Mouse (Mus musculus) lung, embryonic 16.5 days (tissue): ENCODE results near the gene Atp11a. TPM values are rescaled to one million over a fixed set of nuclear protein-coding genes. Genes with fewer than 3 reads are reported as not detected.

Source experiments
- ATAC-seq: fragments of 200-750 bp; cut with Nextera tagmentation; 2 replicates; pipeline ENCODE4 v1.8.0; 2017; ENCODE audit warnings: low read depth, mild to moderate bottlenecking, moderate library complexity
- H3K27ac ChIP-seq: fragments of 300-500 bp; sonication (generic); 2 replicates; pipeline ENCODE4 v1.5.1; 2014; ENCODE audit warnings: mild to moderate bottlenecking, control low read depth, low read length
- H3K27me3 ChIP-seq: fragments of 300-500 bp; sonication (generic); 2 replicates; pipeline ENCODE4 v1.6.1; 2014; ENCODE audit warnings: low read depth, low read length, mixed read lengths; ENCODE audit not compliant: control insufficient read depth, insufficient read depth
- H3K36me3 ChIP-seq: fragments of 300-500 bp; sonication (generic); 2 replicates; pipeline ENCODE4 v1.6.1; 2014; ENCODE audit warnings: low read length; ENCODE audit not compliant: control insufficient read depth, insufficient read depth
- H3K4me1 ChIP-seq: fragments of 300-500 bp; sonication (generic); replicated peaks from 2 replicates; pipeline ENCODE4 v1.6.1; 2014; ENCODE audit warnings: low read length, mixed read lengths; ENCODE audit not compliant: control insufficient read depth, insufficient read depth
- H3K4me2 ChIP-seq: fragments of 300-500 bp; sonication (generic); 2 replicates; pipeline ENCODE4 v1.6.1; 2014; ENCODE audit warnings: low read depth, low read length, control low read depth
- H3K4me3 ChIP-seq: fragments of 300-500 bp; sonication (generic); 2 replicates; pipeline ENCODE4 v1.5.1; 2014; ENCODE audit warnings: mild to moderate bottlenecking, low read length, control low read depth
- H3K9ac ChIP-seq: fragments of 300-500 bp; sonication (generic); 2 replicates; pipeline ENCODE4 v1.6.1; 2014; ENCODE audit warnings: low read length, control low read depth
- H3K9me3 ChIP-seq: fragments of 300-500 bp; sonication (generic); 2 replicates; pipeline ENCODE4 v1.6.1; 2016; ENCODE audit warnings: low read length; ENCODE audit not compliant: control insufficient read depth
- WGBS: fragments of 180-500 bp; shearing (Covaris S2); extraction: QIAGEN DNeasy Blood & Tissue Kit; methylation state at CpG from one replicate; pipeline ENCODE4 v1.1.7; 2014; 5-methylcytosine and 5-hydroxymethylcytosine counted together
- polyA plus RNA-seq: library from polyadenylated mRNA; unstranded; fragments of >200 nt; fragmentation: Nextera tagmentation; extraction: Ambion mirVana; gene quantifications from 2 replicates; pipeline ENCODE4 v1.2.1, GENCODE M21; 2015

Gene Atp11a
- polyA plus RNA-seq, 1 experiment from 2014 or later, result 15.7 TPM

DNA sequence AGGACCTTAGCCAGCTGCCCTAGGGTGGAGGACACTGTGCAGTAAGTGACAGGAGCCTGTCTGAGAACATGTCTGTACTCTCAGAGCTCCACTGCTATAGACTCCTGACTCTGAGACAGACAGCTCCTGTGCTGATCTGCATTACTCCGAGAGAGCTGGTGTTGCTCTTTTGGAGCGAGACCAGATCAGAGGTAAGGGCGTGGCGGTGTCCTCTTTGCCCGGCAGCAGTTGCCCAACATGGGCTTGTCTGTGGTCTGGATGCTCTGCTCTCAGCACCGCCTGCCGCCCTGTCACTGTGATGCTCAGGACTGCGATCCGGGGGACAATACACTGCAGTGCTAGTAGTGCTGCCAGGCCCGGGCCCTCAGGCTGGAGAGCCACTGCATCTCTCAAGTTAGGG, 19.4 kb downstream of the Atp11a start:
- no peaks in the 10 kb centered on the region for H3K9me3 ChIP-seq
- no peak overlapping the region for H3K4me2 ChIP-seq
- no peak overlapping the region for H3K4me3 ChIP-seq
- H3K9ac ChIP-seq, result 0 out of 2 replicates have a peak overlapping the region, but pooled peaks have one; percentile 7
- peaks cover 36% of the 10 kb centered on the region for H3K4me1 ChIP-seq
- peak overlapping the region; percentile 20; the same call in 1 of the 2 replicates for H3K27ac ChIP-seq
- no peaks in the 10 kb centered on the region for H3K27me3 ChIP-seq
- ATAC-seq, result no peak
- no peaks in the 10 kb centered on the region for H3K36me3 ChIP-seq
- WGBS, result 71% methylated on average over 10 of the region's 10 CpGs

DNA sequence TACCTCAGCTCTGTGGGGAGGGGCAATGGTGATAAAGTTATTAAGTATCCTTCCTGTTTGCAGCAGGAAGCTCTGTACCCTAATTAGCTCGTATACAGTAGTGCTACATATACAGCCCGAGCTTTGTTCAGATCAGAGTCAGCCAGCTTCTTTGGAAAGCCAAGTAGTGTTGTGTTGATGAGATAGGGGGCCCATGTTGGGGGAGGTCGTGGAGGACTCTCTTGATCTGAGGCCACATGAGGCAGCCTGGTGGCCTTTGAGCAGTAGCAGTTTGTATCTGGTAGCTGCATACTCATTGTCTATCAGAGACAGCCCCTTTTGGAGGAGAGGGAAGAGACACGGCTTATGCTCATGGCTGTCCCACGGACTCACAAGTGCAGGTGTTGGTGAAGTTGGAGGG, 20.4 kb downstream of the Atp11a start:
- no peaks in the 10 kb centered on the region for H3K36me3 ChIP-seq
- 48% methylated on average over 5 of the region's 5 CpGs for WGBS
- H3K4me3 ChIP-seq, result no peak overlapping the region
- no peak for ATAC-seq
- no peaks in the 10 kb centered on the region for H3K9me3 ChIP-seq
- H3K27ac ChIP-seq, result no peak overlapping the region
- no peak overlapping the region for H3K4me2 ChIP-seq
- H3K9ac ChIP-seq, result no peak overlapping the region
- no peaks in the 10 kb centered on the region for H3K27me3 ChIP-seq
- H3K4me1 ChIP-seq, result peaks cover 36% of the 10 kb centered on the region

DNA sequence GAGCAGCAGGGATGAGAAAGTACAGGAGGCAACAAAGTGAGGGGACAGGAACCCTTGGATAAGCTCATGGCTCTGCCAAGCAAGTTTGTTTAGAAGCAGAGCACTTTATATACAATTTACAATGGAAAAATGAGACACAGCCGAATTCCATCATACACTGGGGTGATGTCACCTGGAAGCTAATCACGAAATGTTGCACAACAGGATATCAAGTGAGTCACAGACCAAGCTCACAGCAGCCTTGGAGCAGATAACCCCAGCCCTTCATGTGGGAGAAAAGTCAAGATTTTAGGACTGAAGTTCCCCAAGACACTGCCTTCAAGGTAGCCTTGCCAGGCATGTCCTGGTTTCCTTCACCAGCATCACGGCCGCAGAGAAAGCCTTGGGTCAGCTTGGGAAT, 22.7 kb downstream of the Atp11a start:
- no peak overlapping the region for H3K27ac ChIP-seq
- WGBS, result 59% methylated on average over 4 of the region's 4 CpGs

DNA sequence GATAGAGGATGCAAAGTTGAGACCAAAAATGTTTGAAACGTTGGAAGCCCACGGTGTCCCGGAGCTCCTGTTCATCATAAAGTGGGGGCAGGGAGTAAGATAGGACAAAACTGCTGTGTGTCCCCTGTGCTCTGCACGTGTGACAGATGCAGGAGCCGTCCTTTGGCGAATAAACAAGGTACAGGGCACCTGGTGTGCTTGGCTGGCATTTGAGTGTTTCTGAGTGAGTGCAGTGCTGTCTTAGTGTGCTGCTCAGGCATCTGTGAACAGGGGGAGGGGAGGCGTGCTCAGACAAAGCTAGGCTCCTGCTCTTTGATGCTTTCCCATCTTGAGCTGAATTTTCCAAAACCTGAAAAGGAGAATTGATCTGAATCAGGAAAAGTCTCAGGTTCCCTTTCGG, 28.7 kb downstream of the Atp11a start:
- H3K27ac ChIP-seq, result no peak overlapping the region; the same call in 1 of the 2 replicates
- H3K9ac ChIP-seq, result no peak overlapping the region
- H3K4me2 ChIP-seq, result no peak overlapping the region
- no peak for ATAC-seq
- H3K36me3 ChIP-seq, result no peaks in the 10 kb centered on the region
- H3K27me3 ChIP-seq, result no peaks in the 10 kb centered on the region
- H3K4me3 ChIP-seq, result no peak overlapping the region
- peaks cover 26% of the 10 kb centered on the region for H3K4me1 ChIP-seq
- no peaks in the 10 kb centered on the region for H3K9me3 ChIP-seq
- 51% methylated on average over 8 of the region's 8 CpGs for WGBS

More for the DNA sequence above, 22.7 kb downstream of the Atp11a start:
- no peak overlapping the region for H3K4me3 ChIP-seq
- H3K27me3 ChIP-seq, result no peaks in the 10 kb centered on the region
- no peaks in the 10 kb centered on the region for H3K9me3 ChIP-seq
- H3K4me2 ChIP-seq, result no peak overlapping the region
- no peak overlapping the region for H3K9ac ChIP-seq
- peaks cover 30% of the 10 kb centered on the region for H3K4me1 ChIP-seq
- ATAC-seq, result no peak
- no peaks in the 10 kb centered on the region for H3K36me3 ChIP-seq

DNA sequence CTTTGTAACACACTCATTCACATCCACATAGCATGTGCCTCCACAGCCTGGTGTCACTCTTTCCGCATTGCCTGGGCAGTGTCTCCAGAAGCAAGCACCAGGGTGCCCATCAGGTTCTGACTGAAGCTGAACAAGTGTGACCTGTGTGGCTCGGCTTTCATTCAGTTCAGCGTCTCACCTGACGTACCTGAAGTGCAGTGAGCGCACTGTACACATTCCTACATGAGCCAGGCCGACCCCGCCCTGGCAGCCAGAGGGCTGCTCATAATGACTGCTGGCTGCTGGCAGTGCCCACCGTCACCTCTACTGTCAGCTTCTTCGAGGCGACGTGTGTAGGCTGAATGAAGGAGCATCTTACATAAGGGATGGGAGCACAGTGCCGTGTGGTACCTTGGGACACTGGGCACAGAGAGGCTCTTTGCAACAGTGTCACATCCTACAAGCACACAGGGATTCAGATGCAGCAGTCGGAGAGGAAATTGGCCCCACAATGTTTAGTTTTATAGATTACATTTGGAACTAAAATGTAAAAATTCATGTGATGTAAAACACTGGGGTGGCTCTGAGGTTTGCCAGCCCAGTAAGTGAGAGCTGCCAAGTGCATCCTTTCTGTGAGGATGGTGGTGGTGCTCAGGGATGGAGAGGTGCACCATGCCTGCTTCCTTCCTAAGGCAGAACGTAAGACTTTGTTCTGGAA, 29.6 kb downstream of the Atp11a start:
- Histone ChIP-seq H3K27me3 (no peaks in the 10 kb centered on the region), H3K9ac (no peak overlapping the region), H3K4me1 (peaks cover 26% of the 10 kb centered on the region), H3K4me3 (no peak overlapping the region), H3K9me3 (no peaks in the 10 kb centered on the region), H3K27ac (peak overlapping the region; percentile 32; the same call in 1 of the 2 replicates), H3K36me3 (no peaks in the 10 kb centered on the region), H3K4me2 (no peak overlapping the region)
- WGBS, result 66% methylated on average over 14 of the region's 14 CpGs
- peak; percentile 72 for ATAC-seq

DNA sequence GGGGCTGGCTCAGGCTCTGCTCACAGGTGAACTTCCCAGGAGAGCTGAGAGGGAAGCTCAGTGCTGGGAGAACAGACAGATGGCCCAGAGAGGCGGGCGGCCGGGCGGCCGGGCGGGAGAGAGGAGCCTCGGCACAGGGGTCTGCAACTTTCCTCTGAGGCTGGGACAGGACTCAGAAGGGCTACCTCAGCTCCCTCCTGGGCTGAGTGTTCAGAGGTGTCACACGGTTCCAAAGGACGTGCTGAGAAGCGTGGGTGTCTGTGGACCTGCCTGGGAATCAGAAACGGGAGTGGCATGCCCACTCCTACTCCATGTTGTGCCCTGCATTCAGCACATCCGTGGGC, 30.1 kb downstream of the Atp11a start:
- Histone ChIP-seq H3K4me3 (no peak overlapping the region), H3K36me3 (no peaks in the 10 kb centered on the region), H3K27me3 (no peaks in the 10 kb centered on the region), H3K4me1 (peaks cover 26% of the 10 kb centered on the region), H3K4me2 (no peak overlapping the region), H3K9ac (no peak overlapping the region), H3K27ac (no peak overlapping the region), H3K9me3 (no peaks in the 10 kb centered on the region)
- no peak for ATAC-seq
- 73% methylated on average over 12 of the region's 12 CpGs for WGBS

GRCm38 (mm10) chr8:12787427-12787826, 30.6 kb downstream of the Atp11a start:
- ATAC-seq, result no peak
- 64% methylated on average over 8 of the region's 8 CpGs for WGBS

GRCm38 (mm10) chr8:12788695-12789094, 31.9 kb downstream of the Atp11a start:
- H3K4me1 ChIP-seq, result peaks cover 26% of the 10 kb centered on the region
- peak; percentile 51 for ATAC-seq

More at GRCm38 (mm10) chr8:12787427-12787826, 30.6 kb downstream of the Atp11a start:
- Histone ChIP-seq H3K4me2 (no peak overlapping the region), H3K4me1 (peaks cover 26% of the 10 kb centered on the region), H3K4me3 (no peak overlapping the region), H3K9ac (no peak overlapping the region), H3K9me3 (no peaks in the 10 kb centered on the region), H3K36me3 (no peaks in the 10 kb centered on the region), H3K27me3 (no peaks in the 10 kb centered on the region), H3K27ac (no peak overlapping the region)

DNA sequence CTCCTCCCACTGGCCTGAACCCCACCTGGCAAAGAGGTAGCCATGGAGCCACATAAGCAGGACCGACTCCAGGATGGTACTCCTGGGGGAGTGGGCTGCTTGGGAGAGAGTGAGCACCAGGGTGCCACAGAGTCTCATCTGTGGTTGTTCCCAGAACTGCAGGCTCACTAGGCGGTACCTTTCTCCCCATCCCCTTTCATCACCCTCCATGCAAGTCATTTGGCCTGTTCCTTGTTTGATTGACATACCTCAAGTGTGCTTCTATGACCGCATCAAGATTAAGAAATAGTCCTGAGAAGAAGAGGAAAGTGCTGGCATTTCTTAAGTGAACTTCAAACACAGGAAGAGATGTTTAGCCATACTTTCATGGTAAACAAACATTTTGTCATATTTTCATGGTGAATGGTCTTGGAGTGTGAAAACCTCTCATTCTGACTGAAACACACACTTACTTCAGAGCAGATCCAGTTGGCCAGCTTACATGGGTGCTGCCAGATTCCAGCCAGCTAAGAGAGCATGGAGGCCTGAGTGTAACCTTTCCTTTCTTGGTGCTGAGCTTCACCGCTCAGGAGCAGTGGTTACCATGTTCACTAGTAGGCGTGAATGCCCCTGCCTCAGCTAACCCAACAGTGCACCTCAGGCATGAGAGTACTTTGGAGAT, 38.3 kb downstream of the Atp11a start:
- Histone ChIP-seq H3K9ac (no peak overlapping the region), H3K4me3 (no peak overlapping the region), H3K4me1 (peaks cover 17% of the 10 kb centered on the region), H3K36me3 (no peaks in the 10 kb centered on the region), H3K4me2 (no peak overlapping the region), H3K27me3 (no peaks in the 10 kb centered on the region), H3K9me3 (no peaks in the 10 kb centered on the region), H3K27ac (peak overlapping the region; percentile 42; the same call in 1 of the 2 replicates)
- peak; percentile 72 for ATAC-seq
- 61% methylated on average over 5 of the region's 5 CpGs for WGBS

More at GRCm38 (mm10) chr8:12788695-12789094, 31.9 kb downstream of the Atp11a start:
- no peak overlapping the region for H3K9ac ChIP-seq
- H3K9me3 ChIP-seq, result no peaks in the 10 kb centered on the region
- peak overlapping the region; percentile 40 for H3K27ac ChIP-seq
- H3K27me3 ChIP-seq, result no peaks in the 10 kb centered on the region
- 62% methylated on average over 9 of the region's 9 CpGs for WGBS
- H3K36me3 ChIP-seq, result no peaks in the 10 kb centered on the region
- H3K4me3 ChIP-seq, result no peak overlapping the region
- H3K4me2 ChIP-seq, result no peak overlapping the region
